In genomic region chr17:23992789-23993553, GRCm38 (mm10) we compare ENCODE assay signal across 7 mouse cellular contexts. TPM values are rescaled to one million over a fixed set of nuclear protein-coding genes. Genes with fewer than 3 reads are reported as not detected.
A peak's percentile ranks its signal among the peaks of the same experiment; 100 is the strongest.
DNase-seq lines count a peak whose midpoint lies in the region; ATAC-seq and TF ChIP-seq lines count a peak whose summit lies in the region.

No protein-coding gene starts in this region.

- no peak for TF ChIP-seq CTCF in brain, embryonic 14.5 days (IDR thresholded peaks at IDR 0.05; ENCODE audit: borderline replicate concordance, extremely low read depth, insufficient read depth, insufficient read length)

- 68% methylated on average over 9 of the region's 9 CpGs for whole genome bisulfite sequencing in embryonic facial prominence, embryonic 15.5 days
- WGBS in midbrain, embryonic 12.5 days, result 72% methylated on average over 9 of the region's 9 CpGs

- H3K4me1 ChIP-seq in embryonic facial prominence, embryonic 15.5 days, result peaks cover 9% of the 10 kb centered on the region; the same call in 1 of the 2 replicates
- peaks cover 10% of the 10 kb centered on the region for H3K4me1 ChIP-seq in midbrain, embryonic 12.5 days

- DNase-seq in brain, embryonic 14.5 days (ENCODE audit: low read depth), result peak; percentile 6
- peak; percentile 73 to 74 for DNase-seq in kidney, adult 8-10 months
- DNase-seq in urinary bladder, postnatal 36 days (ENCODE audit: low spot score in 2 of 2), result no peak
- DNase-seq in spleen, adult 12 weeks (ENCODE audit: low spot score), result no peak
- DNase-seq in right cerebral cortex, postnatal 14 days, result no peak

- H3K27me3 ChIP-seq in embryonic facial prominence, embryonic 15.5 days, result no peaks in the 10 kb centered on the region
- peaks cover 20% of the 10 kb centered on the region for H3K27me3 ChIP-seq in midbrain, embryonic 12.5 days

- H3K4me2 ChIP-seq in embryonic facial prominence, embryonic 15.5 days (replicated peaks), result peak overlapping the region; percentile 57
- peak overlapping the region; percentile 55 for H3K4me2 ChIP-seq in midbrain, embryonic 12.5 days (replicated peaks)

- no peak for TF ChIP-seq POLR2A in brain, embryonic 14.5 days (IDR thresholded peaks at IDR 0.05; ENCODE audit: borderline replicate concordance, extremely low read depth, insufficient read depth, insufficient read length, poor library complexity, severe bottlenecking)

- H3K9me3 ChIP-seq in embryonic facial prominence, embryonic 15.5 days (replicated peaks), result no peaks in the 10 kb centered on the region
- H3K9me3 ChIP-seq in midbrain, embryonic 12.5 days, result no peaks in the 10 kb centered on the region

- H3K4me3 ChIP-seq in embryonic facial prominence, embryonic 15.5 days (replicated peaks), result peak overlapping the region; percentile 32
- H3K4me3 ChIP-seq in midbrain, embryonic 12.5 days, result peak overlapping the region; percentile 27; the same call in 1 of the 2 replicates

- H3K36me3 ChIP-seq in embryonic facial prominence, embryonic 15.5 days, result no peaks in the 10 kb centered on the region
- H3K36me3 ChIP-seq in midbrain, embryonic 12.5 days, result no peaks in the 10 kb centered on the region

- no peak for ATAC-seq in embryonic facial prominence, embryonic 15.5 days (ENCODE audit: insufficient number of reproducible peaks, low FRiP score, low TSS enrichment, low read depth)
- ATAC-seq in midbrain, embryonic 12.5 days (ENCODE audit: low FRiP score, low read depth), result peak; percentile 79

- H3K9ac ChIP-seq in embryonic facial prominence, embryonic 15.5 days, result no peak overlapping the region
- H3K9ac ChIP-seq in midbrain, embryonic 12.5 days (replicated peaks), result 0 out of 2 replicates have a peak overlapping the region, but pooled peaks have one; percentile 25

- H3K27ac ChIP-seq in embryonic facial prominence, embryonic 15.5 days (replicated peaks), result no peak overlapping the region
- no peak overlapping the region for H3K27ac ChIP-seq in midbrain, embryonic 12.5 days (replicated peaks)

RNA-seq across cellular contexts. Expression of gene Prss22, which starts 4.9 kb away (rescaled TPM):
- polyA plus RNA-seq in brain, embryonic 14.5 days (2012; rRNA removed), result 0.11 TPM in 1 of 2 replicates, not detected in the other
- polyA plus RNA-seq in embryonic facial prominence, embryonic 15.5 days (2015; fragmentation: Nextera tagmentation; extraction: Ambion mirVana), result 3.2 and 3.4 TPM in 2 replicates
- polyA plus RNA-seq in midbrain, embryonic 12.5 days (2016; fragmentation: Nextera tagmentation; extraction: Ambion mirVana), result 0.17 TPM in 1 of 2 replicates, not detected in the other

RNA-seq across cellular contexts. Expression of gene Prss30, which starts 12.6 kb away (rescaled TPM):
- polyA plus RNA-seq in brain, embryonic 14.5 days (2012; rRNA removed), result 0.05 and 0.15 TPM in 2 replicates
- polyA plus RNA-seq in embryonic facial prominence, embryonic 15.5 days (2015; fragmentation: Nextera tagmentation; extraction: Ambion mirVana), result 0.18 TPM in 1 of 2 replicates, not detected in the other
- not detected in 2 replicates for polyA plus RNA-seq in midbrain, embryonic 12.5 days (2016; fragmentation: Nextera tagmentation; extraction: Ambion mirVana)

RNA-seq across cellular contexts. Expression of gene Sbpl, which starts 37.9 kb away (rescaled TPM):
- not detected in 2 replicates for polyA plus RNA-seq in brain, embryonic 14.5 days (2012; rRNA removed)
- polyA plus RNA-seq in embryonic facial prominence, embryonic 15.5 days (2015; fragmentation: Nextera tagmentation; extraction: Ambion mirVana), result not detected in 2 replicates
- not detected in 2 replicates for polyA plus RNA-seq in midbrain, embryonic 12.5 days (2016; fragmentation: Nextera tagmentation; extraction: Ambion mirVana)

RNA-seq across cellular contexts. Expression of gene Prss27, which starts 45.0 kb away (rescaled TPM):
- polyA plus RNA-seq in brain, embryonic 14.5 days (2012; rRNA removed), result 0.10 TPM in 1 of 2 replicates, not detected in the other
- polyA plus RNA-seq in embryonic facial prominence, embryonic 15.5 days (2015; fragmentation: Nextera tagmentation; extraction: Ambion mirVana), result 4.6 and 4.9 TPM in 2 replicates
- polyA plus RNA-seq in midbrain, embryonic 12.5 days (2016; fragmentation: Nextera tagmentation; extraction: Ambion mirVana), result 0.19 and 0.37 TPM in 2 replicates

RNA-seq across cellular contexts. Expression of gene Sbp, which starts 51.5 kb away (rescaled TPM):
- not detected in 2 replicates for polyA plus RNA-seq in brain, embryonic 14.5 days (2012; rRNA removed)
- polyA plus RNA-seq in embryonic facial prominence, embryonic 15.5 days (2015; fragmentation: Nextera tagmentation; extraction: Ambion mirVana), result not detected in 2 replicates
- not detected in 2 replicates for polyA plus RNA-seq in midbrain, embryonic 12.5 days (2016; fragmentation: Nextera tagmentation; extraction: Ambion mirVana)

Comparison
In these comparisons a context has a peak if more than half of its experiments do, and no peak if none do; other contexts are left out.
1. DNase-seq: peak in brain, embryonic 14.5 days (single experiment) and kidney, adult 8-10 months (2 of 2); none in urinary bladder, postnatal 36 days (0 of 2), spleen, adult 12 weeks (single experiment) and right cerebral cortex, postnatal 14 days (single experiment).